Mouse (Mus musculus) CD8-positive naive resting alpha-beta T cell, adult 2 months (primary cell): Measurements from ENCODE around the gene Kif5a.

Experiments used
- DNase-seq, 2 experiments: peaks; one replicate each; pipeline ENCODE4 v3.0.0; 2022; ENCODE audit warnings: low read depth in 2 of 2, low spot score in 2 of 2

Kif5a gene

DNA sequence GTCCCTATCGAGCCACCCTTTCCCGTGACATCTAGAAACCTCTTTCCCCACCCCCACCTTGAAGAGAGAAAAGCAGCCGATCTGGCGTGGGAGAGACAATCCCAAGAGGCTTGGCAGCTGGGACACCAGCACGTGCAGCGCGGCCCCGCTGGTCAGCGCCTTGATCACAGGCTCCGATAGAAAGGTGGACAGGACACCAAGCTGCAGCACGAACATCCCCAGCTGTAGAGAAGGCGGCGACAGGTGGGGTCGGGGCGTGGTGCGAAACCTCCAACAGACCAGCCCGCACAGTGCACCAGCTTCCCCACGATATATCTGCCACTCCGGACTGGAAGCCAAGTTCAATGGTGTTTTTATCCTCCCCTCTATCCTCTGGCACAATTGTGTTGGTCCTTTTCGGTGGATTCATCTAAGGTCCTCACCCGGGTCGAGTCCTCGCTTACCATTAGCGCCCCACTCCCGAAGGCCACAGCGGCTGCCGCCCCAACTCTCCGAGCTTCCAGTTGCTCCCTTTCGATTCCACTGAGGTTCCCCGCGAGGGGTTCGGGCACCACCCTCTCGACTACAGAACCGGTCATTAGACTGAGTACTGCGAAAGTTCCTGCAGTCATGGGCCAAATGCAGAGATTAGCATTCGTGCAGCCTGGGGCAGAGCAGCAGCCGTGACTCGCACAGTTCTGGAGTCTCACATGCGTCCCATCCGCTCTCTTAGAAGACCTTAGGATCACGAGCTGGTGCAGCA is 84.7 kb downstream of the Kif5a start:
- DNase-seq: no peak

GRCm38 (mm10) chr10:127177719-127178118 is 85.4 kb downstream of the Kif5a start:
- DNase-seq: no peak

DNA sequence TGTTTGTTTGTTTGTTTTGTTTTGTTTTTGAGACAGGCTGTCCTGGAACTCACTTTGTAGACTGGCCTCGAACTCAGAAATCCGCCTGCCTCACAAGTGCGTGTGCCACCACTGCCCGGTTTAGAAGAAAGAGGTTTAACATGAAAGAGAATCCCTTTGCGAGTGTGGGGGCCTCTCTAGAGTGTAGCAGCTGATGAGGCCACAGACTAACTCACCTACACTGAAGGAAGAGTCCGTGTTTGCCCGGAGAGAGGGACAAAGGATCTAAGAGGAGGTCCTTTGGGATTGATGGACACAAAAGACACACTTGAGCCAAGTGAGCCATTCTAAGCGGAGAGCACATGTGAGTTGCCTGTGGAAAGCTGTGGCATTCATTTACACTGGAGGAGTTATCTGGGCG is 85.9 kb downstream of the Kif5a start:
- DNase-seq: no peak

- no peak for DNase-seq
Measured at GRCm38 (mm10) chr10:127176756-127177155, 86.4 kb downstream of the Kif5a start.

GRCm38 (mm10) chr10:127176228-127176627 is 86.9 kb downstream of the Kif5a start:
- DNase-seq: no peak
